Mouse (Mus musculus) liver, embryonic 11.5 days (tissue): ENCODE data around the gene Lmo2. TPM values are rescaled to one million over a fixed set of nuclear protein-coding genes. Genes with fewer than 3 reads are reported as not detected.

Source experiments
- ATAC-seq: fragments of 200-750 bp; cut with Nextera tagmentation; replicated peaks from 2 replicates; pipeline ENCODE4 v1.8.0; 2017; ENCODE audit warnings: moderate number of reproducible peaks, mild to moderate bottlenecking, moderate TSS enrichment, moderate library complexity; ENCODE audit not compliant: low FRiP score
- DNase-seq: peaks from one replicate; pipeline ENCODE4 v3.0.0-alpha.2; 2017; ENCODE audit warnings: low spot score
- H3K27ac ChIP-seq: fragments of 300-500 bp; sonication (generic); 2 replicates; pipeline ENCODE4 v1.5.1; 2014; ENCODE audit warnings: mild to moderate bottlenecking, low read depth, low read length, control low read depth
- H3K27me3 ChIP-seq: fragments of 300-500 bp; sonication (generic); replicated peaks from 2 replicates; pipeline ENCODE4 v1.6.1; 2014; ENCODE audit warnings: low read length, mixed read lengths; ENCODE audit not compliant: control insufficient read depth, insufficient read depth
- H3K36me3 ChIP-seq: fragments of 300-500 bp; sonication (generic); 2 replicates; pipeline ENCODE4 v1.6.1; 2014; ENCODE audit warnings: mild to moderate bottlenecking, low read length, moderate library complexity, mixed read lengths; ENCODE audit not compliant: control insufficient read depth, insufficient read depth
- H3K4me1 ChIP-seq: fragments of 300-500 bp; sonication (generic); replicated peaks from 2 replicates; pipeline ENCODE4 v1.6.1; 2014; ENCODE audit warnings: low read length, mixed read lengths; ENCODE audit not compliant: control insufficient read depth, insufficient read depth
- H3K4me2 ChIP-seq: fragments of 300-500 bp; sonication (generic); 2 replicates; pipeline ENCODE4 v1.6.1; 2014; ENCODE audit warnings: mild to moderate bottlenecking, control low read depth, moderate library complexity
- H3K4me3 ChIP-seq: fragments of 300-500 bp; sonication (generic); 2 replicates; pipeline ENCODE4 v1.5.1; 2014; ENCODE audit warnings: low read depth, low read length, control low read depth
- H3K9ac ChIP-seq: fragments of 300-500 bp; sonication (generic); 2 replicates; pipeline ENCODE4 v1.6.1; 2014; ENCODE audit warnings: low read depth, low read length, control low read depth
- H3K9me3 ChIP-seq: fragments of 300-500 bp; sonication (generic); 2 replicates; pipeline ENCODE4 v1.6.1; 2016; ENCODE audit warnings: low read length, inconsistent platforms, mixed read lengths; ENCODE audit not compliant: control insufficient read depth
- WGBS: fragments of 180-500 bp; shearing (Covaris S2); extraction: QIAGEN DNeasy Blood & Tissue Kit; methylation state at CpG from one replicate; pipeline ENCODE4 v1.1.7; 2014; 5-methylcytosine and 5-hydroxymethylcytosine counted together
- polyA plus RNA-seq: library from polyadenylated mRNA; unstranded; fragments of >200 nt; fragmentation: Nextera tagmentation; extraction: Ambion mirVana; gene quantifications from 2 replicates; pipeline ENCODE4 v1.2.1, GENCODE M21; 2014

The Lmo2 gene
- polyA plus RNA-seq, 1 experiment from 2014 or later: 191 TPM

DNA sequence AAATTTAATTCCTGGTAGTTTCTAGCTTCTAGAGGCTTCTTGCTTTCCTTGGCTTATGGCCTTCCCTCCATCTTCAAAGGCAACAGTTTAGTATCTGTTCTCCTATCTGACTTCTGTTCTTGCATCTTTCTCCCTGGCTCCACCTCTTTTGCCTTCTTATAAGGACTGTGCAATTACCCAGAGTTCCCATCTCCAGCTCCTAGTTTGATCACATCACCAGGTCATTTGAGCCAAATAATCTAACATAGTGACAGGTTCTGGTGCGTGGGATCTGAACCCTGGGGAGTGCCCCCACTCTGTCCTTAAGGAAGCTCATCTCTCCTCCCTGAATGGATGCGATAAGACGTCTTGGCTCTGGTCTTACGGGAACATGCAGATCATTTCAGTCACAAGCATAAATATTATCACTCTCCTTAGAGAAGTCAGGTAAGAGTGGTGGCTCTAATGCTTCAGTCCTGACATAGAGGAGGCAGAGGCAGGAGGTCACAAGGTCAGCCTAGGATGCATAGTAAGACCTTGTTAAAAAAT lies 31.1 kb upstream of the Lmo2 start:
- peaks cover 9% of the 10 kb centered on the region; the same call in 1 of the 2 replicates for H3K4me1 ChIP-seq
- H3K4me2 ChIP-seq: no peak overlapping the region
- DNase-seq: no peak
- H3K9me3 ChIP-seq: no peaks in the 10 kb centered on the region
- H3K36me3 ChIP-seq: no peaks in the 10 kb centered on the region
- no peak for ATAC-seq
- WGBS: 75% methylated on average over 4 of the region's 4 CpGs
- no peaks in the 10 kb centered on the region for H3K27me3 ChIP-seq
- no peak overlapping the region for H3K27ac ChIP-seq
- H3K4me3 ChIP-seq: no peak overlapping the region
- no peak overlapping the region for H3K9ac ChIP-seq

DNA sequence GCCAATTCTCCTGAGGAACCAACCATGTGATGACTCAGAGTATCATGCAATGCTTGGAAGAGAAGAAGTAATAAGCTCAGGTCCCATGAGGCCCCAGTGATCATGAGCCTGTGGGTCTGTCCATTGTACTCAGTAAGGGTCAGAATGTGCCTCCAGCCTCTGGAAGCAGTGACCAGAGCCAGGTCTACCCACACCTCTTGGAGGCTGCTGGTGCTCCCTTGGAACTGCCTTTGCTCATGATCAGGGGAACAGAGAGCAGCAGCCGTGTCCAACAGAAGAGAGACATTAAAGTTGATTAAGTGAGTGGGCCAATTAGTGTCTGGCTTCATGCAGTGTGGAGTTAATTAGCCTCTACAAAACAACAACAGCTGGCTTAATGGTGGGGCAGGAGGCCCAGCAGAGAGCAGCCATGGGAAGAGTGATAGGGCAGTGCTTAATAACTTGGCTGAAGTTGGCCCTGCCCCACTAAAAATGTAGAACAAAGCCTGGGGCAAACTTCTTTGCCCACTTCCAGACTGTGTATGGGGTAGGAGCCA lies 30.1 kb upstream of the Lmo2 start:
- H3K4me2 ChIP-seq: no peak overlapping the region
- 53% methylated on average over 1 of the region's 1 CpGs for WGBS

DNA sequence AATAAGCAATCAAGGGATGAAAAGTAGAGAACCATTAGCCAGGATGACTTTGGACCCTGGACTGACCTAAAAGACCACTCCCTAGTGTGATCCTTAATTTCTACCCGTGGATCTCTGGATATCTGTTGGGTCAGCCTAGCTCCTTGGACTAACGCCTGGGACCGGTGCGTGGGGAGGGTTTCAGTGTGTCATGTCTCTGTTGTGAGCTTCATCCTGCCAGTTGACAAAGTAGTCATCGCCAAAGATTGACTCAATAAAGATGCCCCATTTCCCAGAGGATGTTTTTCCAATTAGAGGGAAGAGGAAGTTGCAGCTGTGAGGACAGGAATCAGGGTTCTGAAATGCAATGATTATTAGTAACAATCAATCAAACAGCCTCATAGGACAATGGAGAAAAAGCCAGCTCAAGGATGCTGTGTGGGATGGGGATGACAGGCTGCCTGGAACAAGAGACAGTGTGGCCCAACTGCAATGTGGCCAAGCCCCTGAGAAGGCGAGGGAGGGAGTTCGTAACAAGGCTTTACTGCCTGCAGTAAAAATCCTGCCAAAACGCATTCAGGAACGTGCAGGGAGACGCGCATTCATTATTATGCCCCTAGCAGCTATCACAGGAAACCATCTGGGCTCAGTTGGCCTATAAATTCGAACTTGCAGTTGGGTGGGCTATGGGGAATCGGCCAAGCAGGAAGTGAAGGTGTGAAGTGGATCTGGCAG lies 27.3 kb upstream of the Lmo2 start:
- WGBS: 48% methylated on average over 13 of the region's 13 CpGs
- Histone ChIP-seq H3K9ac (no peak overlapping the region), H3K4me1 (peaks cover 12% of the 10 kb centered on the region), H3K4me3 (no peak overlapping the region), H3K36me3 (no peaks in the 10 kb centered on the region), H3K4me2 (no peak overlapping the region), H3K27ac (no peak overlapping the region), H3K27me3 (no peaks in the 10 kb centered on the region), H3K9me3 (no peaks in the 10 kb centered on the region)
- DNase-seq (no peak), ATAC-seq (no peak)

More for the DNA sequence above, 30.1 kb upstream of the Lmo2 start:
- Histone ChIP-seq H3K27me3 (no peaks in the 10 kb centered on the region), H3K27ac (no peak overlapping the region), H3K36me3 (no peaks in the 10 kb centered on the region), H3K9me3 (no peaks in the 10 kb centered on the region), H3K4me3 (no peak overlapping the region), H3K9ac (no peak overlapping the region), H3K4me1 (peaks cover 11% of the 10 kb centered on the region)
- no peak for DNase-seq
- no peak for ATAC-seq

DNA sequence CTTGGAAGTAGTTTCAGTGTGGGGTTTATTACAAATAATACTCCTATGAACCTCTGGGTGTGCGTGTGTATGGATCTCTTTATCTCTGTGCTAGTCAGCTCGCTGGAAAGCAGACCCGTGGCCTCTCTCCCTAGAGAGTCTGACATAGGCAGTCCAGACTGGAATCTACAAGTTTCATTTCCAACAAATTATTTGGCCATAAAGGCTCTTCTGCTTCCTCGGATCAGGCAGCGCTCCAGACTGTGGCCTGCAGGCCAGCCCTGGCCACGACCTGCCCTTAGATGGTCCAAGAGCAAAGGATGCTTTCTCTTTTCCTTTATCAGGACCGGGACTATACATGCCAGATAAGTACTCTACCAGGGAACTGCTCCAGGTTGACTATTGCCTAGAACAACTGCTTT lies 26.3 kb upstream of the Lmo2 start:
- Histone ChIP-seq H3K4me1 (peaks cover 14% of the 10 kb centered on the region), H3K27ac (no peak overlapping the region), H3K4me3 (no peak overlapping the region), H3K4me2 (no peak overlapping the region), H3K9ac (no peak overlapping the region), H3K9me3 (no peaks in the 10 kb centered on the region), H3K36me3 (no peaks in the 10 kb centered on the region), H3K27me3 (no peaks in the 10 kb centered on the region)
- 45% methylated on average over 7 of the region's 7 CpGs for WGBS
- no peak for DNase-seq
- ATAC-seq: no peak; the same call in 1 of the 2 replicates

DNA sequence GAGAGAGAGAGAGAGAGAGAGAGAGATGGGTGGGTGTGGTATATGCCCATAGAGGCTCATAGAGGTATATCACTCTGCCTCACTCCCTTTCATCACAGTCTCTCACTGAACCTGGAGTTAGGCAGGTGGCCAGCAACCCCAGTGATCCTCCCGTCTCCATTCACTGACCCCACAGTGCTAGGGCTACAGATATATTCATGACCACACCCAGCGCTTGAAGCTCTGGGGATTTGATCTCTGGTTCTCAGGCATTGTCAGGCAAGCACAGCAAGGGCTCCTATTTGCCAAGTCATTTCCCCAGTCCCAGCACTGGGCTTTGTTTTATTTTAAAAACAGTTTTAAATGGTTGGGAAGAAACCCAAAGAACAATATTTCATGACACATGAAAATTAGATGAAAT lies 25.8 kb upstream of the Lmo2 start:
- Histone ChIP-seq H3K4me1 (peaks cover 11% of the 10 kb centered on the region), H3K27ac (no peak overlapping the region), H3K36me3 (no peaks in the 10 kb centered on the region), H3K4me2 (no peak overlapping the region), H3K9ac (no peak overlapping the region), H3K4me3 (no peak overlapping the region), H3K27me3 (no peaks in the 10 kb centered on the region), H3K9me3 (no peaks in the 10 kb centered on the region)
- ATAC-seq: peak; percentile 78
- DNase-seq: no peak
- 31% methylated on average over 2 of the region's 2 CpGs for WGBS

DNA sequence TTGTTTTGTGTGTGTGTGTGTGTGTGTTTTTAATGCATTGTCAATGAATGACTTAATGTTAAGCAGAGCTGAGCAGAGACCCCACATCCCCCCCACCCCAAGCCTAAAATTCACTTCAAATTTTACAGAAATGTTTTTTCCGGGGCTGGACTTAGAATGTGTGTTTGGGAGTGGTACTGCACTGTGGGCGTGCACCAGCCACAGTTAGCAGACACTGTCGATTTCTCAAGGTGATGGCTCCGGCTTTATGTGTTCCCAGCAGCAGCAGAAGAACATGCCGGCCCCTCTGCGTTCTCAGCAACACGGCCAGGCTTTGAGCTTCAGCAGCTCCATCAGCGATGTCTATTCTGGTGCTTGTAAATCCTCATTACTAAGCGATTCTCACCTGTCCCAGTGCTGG lies 25.3 kb upstream of the Lmo2 start:
- no peaks in the 10 kb centered on the region for H3K9me3 ChIP-seq
- no peak overlapping the region for H3K4me2 ChIP-seq
- H3K9ac ChIP-seq: no peak overlapping the region
- H3K27me3 ChIP-seq: no peaks in the 10 kb centered on the region
- ATAC-seq: peak; percentile 69
- WGBS: 64% methylated on average over 9 of the region's 9 CpGs
- peaks cover 11% of the 10 kb centered on the region for H3K4me1 ChIP-seq
- H3K4me3 ChIP-seq: no peak overlapping the region
- DNase-seq: no peak
- H3K36me3 ChIP-seq: no peaks in the 10 kb centered on the region
- H3K27ac ChIP-seq: no peak overlapping the region

DNA sequence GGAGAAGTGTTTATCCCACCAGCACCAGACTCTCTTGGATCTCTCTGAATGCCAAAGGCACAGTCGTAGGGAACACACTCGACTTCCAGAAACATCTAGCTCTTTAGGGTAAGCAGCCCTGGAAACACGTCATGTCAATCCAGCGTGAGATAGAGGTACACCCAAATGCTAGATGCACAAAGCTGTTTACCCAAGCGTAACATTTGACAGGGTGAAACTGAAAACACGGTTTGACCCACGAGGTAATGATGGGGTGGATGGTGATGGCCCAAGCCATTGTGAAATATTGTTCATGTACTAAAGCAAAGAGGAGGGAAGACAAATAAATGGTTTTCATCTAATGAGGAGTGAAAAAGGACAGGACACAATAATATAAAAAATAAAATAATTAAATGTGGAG lies 23.5 kb upstream of the Lmo2 start:
- no peaks in the 10 kb centered on the region for H3K36me3 ChIP-seq
- H3K4me2 ChIP-seq: no peak overlapping the region
- no peak overlapping the region for H3K4me3 ChIP-seq
- H3K27ac ChIP-seq: no peak overlapping the region
- 74% methylated on average over 7 of the region's 7 CpGs for WGBS
- H3K27me3 ChIP-seq: no peaks in the 10 kb centered on the region
- peaks cover 11% of the 10 kb centered on the region for H3K4me1 ChIP-seq
- H3K9ac ChIP-seq: no peak overlapping the region
- no peaks in the 10 kb centered on the region for H3K9me3 ChIP-seq
- DNase-seq: no peak
- ATAC-seq: no peak

DNA sequence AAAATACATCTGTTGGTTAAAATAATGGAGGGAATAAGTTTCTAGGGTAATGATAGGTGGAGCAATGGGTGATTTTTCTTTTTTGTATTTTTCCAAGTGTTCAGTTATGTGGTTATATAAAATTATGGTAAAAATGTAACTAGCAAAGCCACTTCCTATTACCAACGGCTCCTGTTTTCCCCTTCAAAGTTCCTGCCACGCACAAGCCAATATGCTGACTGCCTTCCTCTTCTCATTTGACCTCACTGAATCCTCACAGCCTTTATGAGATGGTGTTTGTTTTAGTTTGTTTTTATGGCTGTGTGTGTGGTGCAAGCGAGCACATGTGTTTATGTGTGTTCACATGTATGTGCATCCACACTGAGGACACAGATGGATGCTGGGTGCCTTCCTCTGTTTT lies 23.1 kb upstream of the Lmo2 start:
- DNase-seq: no peak
- Histone ChIP-seq H3K27ac (no peak overlapping the region), H3K4me3 (no peak overlapping the region), H3K4me2 (no peak overlapping the region), H3K36me3 (no peaks in the 10 kb centered on the region), H3K4me1 (peaks cover 11% of the 10 kb centered on the region), H3K9me3 (no peaks in the 10 kb centered on the region), H3K9ac (no peak overlapping the region), H3K27me3 (no peaks in the 10 kb centered on the region)
- ATAC-seq: no peak
- WGBS: 75% methylated on average over 3 of the region's 3 CpGs
